Mouse (Mus musculus): Measurements from ENCODE around the gene Galnt14. TPM values are rescaled to one million over a fixed set of nuclear protein-coding genes. Genes with fewer than 3 reads are reported as not detected.
A peak's percentile ranks its signal among the peaks of the same experiment; 100 is the strongest.

Galnt14 gene
- total RNA-seq, 2 experiments from 2014 or later, result 26.3 to 26.9 TPM

GRCm38 (mm10) chr17:73572881-73573280 is 137.4 kb downstream of the Galnt14 start:
- no peak for DNase-seq (ENCODE audit: low spot score in 2 of 2)

- DNase-seq (ENCODE audit: low spot score in 2 of 2), result peak; percentile 56 to 69
Observed at GRCm38 (mm10) chr17:73572440-73572839, 137.8 kb downstream of the Galnt14 start.

- DNase-seq (ENCODE audit: low spot score in 2 of 2), result no peak
Observed at GRCm38 (mm10) chr17:73571961-73572360, 138.3 kb downstream of the Galnt14 start.

- no peak for DNase-seq (ENCODE audit: low spot score in 2 of 2)
Observed at GRCm38 (mm10) chr17:73568204-73568603, 142.0 kb downstream of the Galnt14 start.

GRCm38 (mm10) chr17:73561149-73561548 is 149.1 kb downstream of the Galnt14 start:
- no peak for DNase-seq (ENCODE audit: low spot score in 2 of 2)

- no peak for DNase-seq (ENCODE audit: low spot score in 2 of 2)
Observed at GRCm38 (mm10) chr17:73560208-73560784, 150.0 kb downstream of the Galnt14 start.

GRCm38 (mm10) chr17:73559498-73559897 is 150.8 kb downstream of the Galnt14 start:
- no peak for DNase-seq (ENCODE audit: low spot score in 2 of 2)

- no peak for DNase-seq (ENCODE audit: low spot score in 2 of 2)
Observed at GRCm38 (mm10) chr17:73557101-73557500, 153.2 kb downstream of the Galnt14 start.

- no peak for DNase-seq (ENCODE audit: low spot score in 2 of 2)
Observed at GRCm38 (mm10) chr17:73556436-73556835, 153.8 kb downstream of the Galnt14 start.

GRCm38 (mm10) chr17:73554668-73555067 is 155.6 kb downstream of the Galnt14 start:
- no peak for DNase-seq (ENCODE audit: low spot score in 2 of 2)

- no peak for DNase-seq (ENCODE audit: low spot score in 2 of 2)
Observed at GRCm38 (mm10) chr17:73548783-73549566, 161.3 kb downstream of the Galnt14 start.

GRCm38 (mm10) chr17:73548119-73548518 is 162.1 kb downstream of the Galnt14 start:
- no peak for DNase-seq (ENCODE audit: low spot score in 2 of 2)

- no peak for DNase-seq (ENCODE audit: low spot score in 2 of 2)
Observed at GRCm38 (mm10) chr17:73547483-73547882, 162.8 kb downstream of the Galnt14 start.

GRCm38 (mm10) chr17:73541911-73542310 is 168.3 kb downstream of the Galnt14 start:
- DNase-seq (ENCODE audit: low spot score in 2 of 2), result peak; percentile 37 to 49

GRCm38 (mm10) chr17:73541233-73541570 is 169.1 kb downstream of the Galnt14 start:
- no peak for DNase-seq (ENCODE audit: low spot score in 2 of 2)

GRCm38 (mm10) chr17:73540409-73541232 is 169.6 kb downstream of the Galnt14 start:
- DNase-seq (ENCODE audit: low spot score in 2 of 2), result no peak

- DNase-seq (ENCODE audit: low spot score in 2 of 2), result no peak
Observed at GRCm38 (mm10) chr17:73531896-73532295, 178.4 kb downstream of the Galnt14 start.

GRCm38 (mm10) chr17:73522169-73522568 is 188.1 kb downstream of the Galnt14 start:
- DNase-seq (ENCODE audit: low spot score in 2 of 2), result no peak

- DNase-seq (ENCODE audit: low spot score in 2 of 2), result no peak
Observed at GRCm38 (mm10) chr17:73519350-73519749, 190.9 kb downstream of the Galnt14 start.

GRCm38 (mm10) chr17:73518359-73518758 is 191.9 kb downstream of the Galnt14 start:
- DNase-seq (ENCODE audit: low spot score in 2 of 2), result no peak

- DNase-seq (ENCODE audit: low spot score in 2 of 2), result no peak
Observed at GRCm38 (mm10) chr17:73515506-73515905, 194.7 kb downstream of the Galnt14 start.

GRCm38 (mm10) chr17:73514862-73515261 is 195.4 kb downstream of the Galnt14 start:
- DNase-seq (ENCODE audit: low spot score in 2 of 2), result no peak

Measured in layer of hippocampus, postnatal 10 days (tissue).